Mouse (Mus musculus): Measurements from ENCODE around the gene Nhsl1.
"Not testable (repeated sequence)": the region's sequence is repeated elsewhere in the genome, so short reads cannot be mapped to it uniquely, and the experiment has no call there.

The Nhsl1 gene

DNA sequence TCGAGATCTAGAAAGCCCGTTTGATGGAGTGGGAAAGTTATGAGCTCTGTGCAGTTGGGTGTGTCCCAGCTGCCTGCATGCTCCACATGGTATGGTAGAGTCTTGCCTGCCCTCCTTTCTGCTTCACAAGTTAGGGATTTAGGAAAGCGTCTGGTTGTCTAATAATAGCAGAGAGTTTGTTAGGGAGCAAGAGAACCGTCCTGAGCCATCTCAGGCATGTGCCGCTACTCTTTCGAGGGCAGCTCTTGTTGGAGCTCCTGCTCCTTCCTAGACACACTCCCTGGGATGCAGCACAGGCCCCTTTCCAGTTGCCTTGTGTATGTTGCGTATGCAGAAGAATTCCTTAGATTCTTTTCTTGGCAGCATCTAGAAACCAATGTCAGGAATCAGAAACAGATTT, 117.2 kb downstream of the Nhsl1 start:
- in situ Hi-C loops (cut with MboI, MseI), result no loop called here

GRCm38 (mm10) chr10:18437584-18437983, 118.8 kb downstream of the Nhsl1 start:
- in situ Hi-C loops (cut with MboI, MseI), result no loop called here

DNA sequence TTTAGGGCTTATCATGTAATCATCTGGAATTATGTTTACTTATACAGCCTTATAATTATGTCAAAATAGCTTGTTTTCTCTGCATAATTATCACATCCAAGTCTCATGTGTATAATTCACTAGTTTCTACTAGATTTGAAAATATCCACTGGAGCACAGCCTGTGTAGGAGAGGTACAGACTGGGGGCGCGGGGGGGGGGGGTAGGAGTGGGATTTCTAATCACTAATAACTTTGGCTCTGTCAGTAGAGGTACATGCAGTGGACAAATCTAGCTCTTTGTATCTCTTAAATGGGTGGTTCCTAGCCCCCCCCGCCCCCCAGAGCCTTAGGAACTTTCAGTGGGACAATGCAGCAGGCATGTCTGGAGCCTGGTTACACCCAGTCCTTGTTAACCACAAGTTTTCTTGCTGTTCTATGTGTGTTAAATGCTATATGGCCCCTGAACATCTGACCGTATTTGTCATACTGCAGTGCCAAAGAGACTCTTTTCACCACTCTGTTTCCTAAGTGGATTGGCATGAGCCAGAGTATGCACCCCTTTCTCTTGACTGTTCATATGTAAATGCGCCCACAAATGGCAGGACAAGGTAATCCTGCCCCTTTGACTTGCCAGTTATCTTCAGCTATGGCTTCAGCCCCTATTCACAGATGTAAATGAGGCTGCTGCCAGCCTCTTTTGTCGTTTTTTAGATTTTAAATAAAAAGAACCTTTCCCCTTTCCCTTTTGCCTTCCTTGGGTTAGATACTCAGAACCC, 127.0 kb downstream of the Nhsl1 start:
- in situ Hi-C loops (cut with MboI, MseI), result no loop called here

DNA sequence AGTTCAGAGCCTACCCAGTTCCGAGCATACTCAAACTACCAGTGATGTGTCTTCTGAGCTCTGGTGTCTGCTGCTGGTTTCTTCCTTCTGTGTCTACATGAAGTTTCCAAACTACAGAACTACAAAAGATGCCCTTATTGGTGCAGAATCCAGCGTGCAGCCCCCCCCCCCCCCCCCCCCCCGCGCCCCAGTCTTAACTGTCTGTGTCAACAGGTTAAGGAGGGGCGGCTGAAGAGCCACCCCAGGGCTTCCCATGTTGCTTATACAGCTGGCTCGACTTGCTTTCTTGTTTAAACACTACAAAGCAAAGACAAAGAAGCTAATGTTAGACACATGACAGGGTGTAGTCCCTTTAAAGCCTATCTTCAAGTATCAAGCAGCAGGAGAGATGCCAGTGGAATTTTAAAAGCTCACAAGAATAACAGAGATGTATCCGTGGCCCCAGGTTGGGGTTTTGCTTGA, 127.6 kb downstream of the Nhsl1 start:
- in situ Hi-C loops (cut with MboI, MseI), result no loop called here

GRCm38 (mm10) chr10:18447299-18447698, 128.5 kb downstream of the Nhsl1 start:
- in situ Hi-C loops (cut with MboI, MseI), result no loop called here

- in situ Hi-C loops (cut with MboI, MseI), result not testable (repeated sequence)
Measured at GRCm38 (mm10) chr10:18448896-18449295, 130.1 kb downstream of the Nhsl1 start.

DNA sequence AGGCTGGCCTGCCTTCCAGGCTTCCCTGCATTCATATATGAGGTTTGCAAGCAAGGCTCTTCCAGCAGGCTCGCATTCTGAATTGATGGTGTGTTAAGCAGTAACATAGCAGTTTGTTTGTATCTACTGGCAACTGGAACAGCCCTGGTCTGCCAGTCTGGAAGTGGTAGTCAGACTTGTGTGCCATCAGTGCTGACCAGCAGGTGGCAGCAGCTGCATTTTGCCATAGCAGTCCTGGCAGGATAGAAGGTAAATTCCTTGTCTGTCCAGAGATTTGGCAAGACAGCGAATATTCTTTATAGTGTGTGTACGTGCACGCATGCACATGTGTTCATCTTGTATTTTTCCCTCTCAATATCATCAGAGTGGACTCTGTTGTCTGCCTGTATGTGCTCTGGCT, 134.6 kb downstream of the Nhsl1 start:
- in situ Hi-C loops (cut with MboI, MseI), result loop anchor here (5.0 kb wide), 1 partner anchor 74 kb away; no protein-coding TSS in a partner anchor

DNA sequence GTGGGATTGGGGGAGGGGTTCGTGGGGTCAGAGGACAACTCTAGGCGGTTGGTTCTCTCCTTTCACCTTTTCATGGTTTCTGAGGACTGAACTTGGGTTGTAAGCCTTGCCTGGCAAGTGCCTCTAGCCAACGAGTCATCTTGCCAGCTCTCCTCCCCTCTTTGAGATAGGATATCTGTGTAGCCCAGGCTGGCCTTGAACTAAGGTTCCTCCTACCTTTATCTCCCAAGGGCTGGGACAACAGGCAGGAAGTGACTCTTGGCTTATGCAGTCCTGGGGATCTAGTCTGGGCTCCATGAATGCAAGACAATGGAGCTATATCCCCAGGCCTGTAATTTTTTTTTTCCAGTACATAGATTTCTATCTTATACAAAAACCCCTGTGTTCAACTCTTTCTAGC, 135.4 kb downstream of the Nhsl1 start:
- in situ Hi-C loops (cut with MboI, MseI), result loop anchor here (5.0 kb wide), 1 partner anchor 73 kb away; no protein-coding TSS in a partner anchor

- in situ Hi-C loops (cut with MboI, MseI), result no loop called here
Measured at GRCm38 (mm10) chr10:18455301-18455920, 136.6 kb downstream of the Nhsl1 start.

- in situ Hi-C loops (cut with MboI, MseI), result no loop called here
Measured at GRCm38 (mm10) chr10:18457808-18458475, 139.2 kb downstream of the Nhsl1 start.

- in situ Hi-C loops (cut with MboI, MseI), result no loop called here
Measured at GRCm38 (mm10) chr10:18461336-18461735, 142.6 kb downstream of the Nhsl1 start.

- in situ Hi-C loops (cut with MboI, MseI), result no loop called here
Measured at GRCm38 (mm10) chr10:18463071-18463841, 144.5 kb downstream of the Nhsl1 start.

- in situ Hi-C loops (cut with MboI, MseI), result no loop called here
Measured at GRCm38 (mm10) chr10:18468396-18468795, 149.6 kb downstream of the Nhsl1 start.

DNA sequence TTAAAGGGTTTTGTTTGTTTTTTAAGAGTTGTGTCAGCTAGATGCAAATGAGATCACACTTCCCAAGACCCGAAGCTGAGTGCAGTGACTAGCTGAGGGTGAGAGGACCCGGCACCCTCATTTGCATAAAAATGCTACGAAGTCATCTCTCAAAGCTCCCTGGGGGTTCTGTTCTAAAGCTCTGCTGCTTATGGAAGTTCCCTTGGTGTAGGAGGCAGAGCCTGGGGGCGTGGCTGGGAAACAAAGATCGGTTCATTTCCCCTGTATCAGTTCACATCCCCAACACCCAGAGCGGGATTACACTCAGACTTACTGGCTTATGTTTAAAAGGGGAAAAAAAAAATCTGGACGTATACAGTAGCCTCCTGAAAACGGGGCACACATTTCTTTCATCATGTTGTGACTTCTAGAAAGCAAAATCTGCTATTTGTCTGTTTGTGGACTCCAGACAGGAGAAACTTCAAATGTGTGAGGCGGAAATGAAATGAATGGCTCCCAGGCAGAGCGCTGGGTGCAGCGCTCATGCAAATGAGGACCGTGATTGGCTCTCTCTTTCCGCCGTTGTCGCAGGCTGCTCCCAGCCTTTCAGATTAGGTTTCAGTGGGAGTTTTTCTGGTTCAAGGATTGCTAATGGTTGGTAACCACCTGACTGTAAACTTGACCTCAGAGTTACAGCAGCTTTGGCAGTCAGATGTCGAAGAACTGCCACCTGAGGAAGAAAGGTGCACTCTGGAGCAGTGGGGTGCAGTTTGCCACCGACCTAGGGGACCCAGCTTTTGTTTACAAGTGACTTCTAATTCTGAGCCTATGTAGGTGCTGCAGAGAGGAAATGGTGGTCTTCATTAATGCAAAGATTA, 150.7 kb downstream of the Nhsl1 start:
- in situ Hi-C loops (cut with MboI, MseI), result no loop called here

DNA sequence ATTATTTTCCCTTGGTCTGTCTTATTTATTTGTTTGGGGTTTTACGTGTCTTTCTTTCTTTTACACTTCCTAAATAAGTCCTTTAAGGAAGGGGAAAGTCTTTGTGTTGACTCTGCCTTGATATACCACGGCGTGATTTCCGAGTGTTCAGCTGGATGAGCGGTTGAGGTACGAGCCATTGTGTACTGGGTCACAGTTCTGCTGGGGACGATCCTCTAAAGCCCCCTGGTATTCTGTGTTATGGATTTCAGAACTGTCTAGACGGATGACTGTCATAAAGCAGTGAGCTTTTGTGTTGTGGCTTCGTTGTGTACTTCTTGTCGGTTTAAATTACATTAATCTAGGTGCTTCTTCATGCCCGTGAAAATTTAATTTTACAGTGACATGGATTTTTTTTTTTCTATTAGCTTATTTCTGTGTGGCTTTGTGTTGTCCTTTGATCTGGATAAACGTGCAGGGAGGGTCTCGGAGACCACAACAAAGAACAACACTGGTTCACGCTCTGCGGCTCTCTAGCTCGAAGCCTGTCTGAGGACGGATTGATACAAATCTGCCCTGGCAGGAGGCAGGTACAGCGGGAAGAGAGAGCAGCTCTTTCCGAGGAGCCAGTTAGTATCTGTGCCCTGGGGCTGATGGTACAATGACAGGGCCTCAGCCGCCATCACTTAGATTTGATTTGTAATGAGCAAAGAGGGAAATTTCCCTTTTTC, 151.7 kb downstream of the Nhsl1 start:
- in situ Hi-C loops (cut with MboI, MseI), result no loop called here

DNA sequence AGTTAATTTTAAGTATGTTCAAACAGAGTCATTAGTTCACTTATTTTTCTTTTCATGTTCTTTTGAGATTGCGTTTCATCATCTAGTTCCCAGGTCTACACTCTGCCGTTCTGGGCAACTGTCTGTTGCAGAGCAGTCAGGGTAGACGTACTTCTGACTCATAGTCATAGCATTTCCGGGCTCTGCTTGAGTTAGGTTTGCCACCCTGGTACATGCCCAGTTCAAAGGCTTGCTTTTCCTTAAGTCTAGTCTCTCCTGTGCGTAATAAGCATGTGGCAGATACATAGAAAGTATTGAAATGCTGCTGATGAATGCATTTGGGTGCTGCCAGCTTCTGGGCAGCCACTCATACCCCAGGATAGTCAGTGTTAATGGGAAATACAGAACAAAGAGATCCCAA, 152.9 kb downstream of the Nhsl1 start:
- in situ Hi-C loops (cut with MboI, MseI), result no loop called here

DNA sequence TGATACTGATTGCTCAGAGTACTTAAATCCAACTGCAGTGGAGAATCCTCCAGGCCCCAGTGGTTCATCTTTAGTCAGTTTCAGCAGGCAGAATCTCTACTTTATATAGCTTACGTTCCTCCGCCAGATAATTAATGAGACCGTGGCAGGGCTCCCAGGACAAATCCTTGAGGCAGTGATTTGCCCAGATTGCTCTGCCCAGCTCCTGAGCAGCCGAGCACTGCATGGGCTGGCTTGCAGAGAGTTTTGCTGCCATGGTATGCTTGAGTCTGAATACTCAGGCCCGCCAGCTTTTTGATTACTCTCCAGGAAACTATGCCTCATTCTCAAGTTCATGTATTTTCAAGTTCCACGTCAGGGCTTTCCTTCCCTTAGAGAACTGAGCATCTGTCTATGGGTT, 156.3 kb downstream of the Nhsl1 start:
- in situ Hi-C loops (cut with MboI, MseI), result no loop called here

DNA sequence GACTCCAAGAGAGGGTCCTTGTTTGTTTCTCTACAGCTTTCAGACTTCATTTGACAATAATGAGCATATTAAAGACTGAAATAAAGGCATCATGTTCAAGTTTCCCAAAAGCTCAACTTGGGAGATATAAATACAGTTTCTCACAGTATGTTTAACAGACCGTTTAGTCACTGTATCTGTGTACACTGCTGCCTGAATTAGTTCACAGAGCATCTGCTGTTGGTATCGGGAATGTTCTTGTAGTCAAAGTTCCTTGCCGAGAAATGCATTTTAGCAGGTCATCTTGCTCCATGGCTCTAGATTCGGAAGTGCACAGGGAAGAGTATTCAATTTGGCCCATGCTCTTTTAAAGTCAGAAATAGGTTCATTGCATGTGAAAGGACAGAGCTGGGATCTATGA, 159.5 kb downstream of the Nhsl1 start:
- in situ Hi-C loops (cut with MboI, MseI), result no loop called here

GRCm38 (mm10) chr10:18479285-18479684, 160.5 kb downstream of the Nhsl1 start:
- in situ Hi-C loops (cut with MboI, MseI), result no loop called here

DNA sequence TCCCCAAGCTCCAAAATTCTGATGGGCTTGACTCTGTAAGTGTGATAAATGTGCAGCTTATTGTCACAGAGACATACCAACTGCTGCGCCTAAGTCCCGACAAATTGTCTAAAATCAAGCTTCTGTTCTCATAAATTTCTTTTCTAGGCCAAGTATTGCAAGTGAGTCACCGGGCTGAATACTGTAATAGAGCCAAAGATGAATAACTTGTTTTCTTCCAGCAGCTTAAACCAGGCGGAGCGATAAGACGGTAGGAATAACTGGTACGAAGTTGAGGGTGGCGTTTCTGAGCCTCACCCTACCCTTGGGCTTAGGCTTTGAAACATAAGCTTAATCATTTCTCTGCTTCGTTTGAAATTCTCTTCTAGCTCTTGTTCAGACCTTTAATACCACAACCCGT, 162.1 kb downstream of the Nhsl1 start:
- in situ Hi-C loops (cut with MboI, MseI), result no loop called here
